Mouse (Mus musculus) hindbrain, embryonic 15.5 days (tissue): ENCODE measurements at regions not wholly inside any gene's neighbourhood (a gene's known extent, or its start where the extent isn't known, plus 50 kb on each side); places are given as distances from the start of the nearest gene placed in this dataset.

Source experiments
- ATAC-seq: fragments of 200-750 bp; cut with Nextera tagmentation; 2 replicates; pipeline ENCODE4 v1.8.0; 2017; ENCODE audit warnings: low read depth, moderate number of reproducible peaks, moderate TSS enrichment; ENCODE audit not compliant: low FRiP score
- H3K27ac ChIP-seq: fragments of 300-500 bp; sonication (generic); replicated peaks from 2 replicates; pipeline ENCODE4 v1.5.1; 2015; ENCODE audit warnings: mild to moderate bottlenecking, inconsistent platforms
- H3K27me3 ChIP-seq: fragments of 300-500 bp; sonication (generic); 2 replicates; pipeline ENCODE4 v1.6.1; 2015; ENCODE audit warnings: control low read depth, inconsistent platforms
- H3K36me3 ChIP-seq: fragments of 300-500 bp; sonication (generic); 2 replicates; pipeline ENCODE4 v1.6.1; 2015; ENCODE audit warnings: control low read depth, inconsistent platforms
- H3K4me1 ChIP-seq: fragments of 300-500 bp; sonication (generic); replicated peaks from 2 replicates; pipeline ENCODE4 v1.6.1; 2015; ENCODE audit warnings: control low read depth, inconsistent platforms
- H3K4me2 ChIP-seq: fragments of 300-500 bp; sonication (generic); 2 replicates; pipeline ENCODE4 v1.6.1; 2015; ENCODE audit warnings: moderate library complexity, mild to moderate bottlenecking, inconsistent platforms
- H3K4me3 ChIP-seq: fragments of 300-500 bp; sonication (generic); 2 replicates; pipeline ENCODE4 v1.5.1; 2015; ENCODE audit warnings: mild to moderate bottlenecking, inconsistent platforms
- H3K9ac ChIP-seq: fragments of 300-500 bp; sonication (generic); 2 replicates; pipeline ENCODE4 v1.6.1; 2015; ENCODE audit warnings: inconsistent platforms
- H3K9me3 ChIP-seq: fragments of 300-500 bp; sonication (generic); 2 replicates; pipeline ENCODE4 v1.6.1; 2016; ENCODE audit warnings: control low read depth, inconsistent platforms
- WGBS: fragments of 180-500 bp; shearing (Covaris S2); methylation state at CpG from one replicate; pipeline ENCODE4 v1.1.7; 2015; 5-methylcytosine and 5-hydroxymethylcytosine counted together

DNA sequence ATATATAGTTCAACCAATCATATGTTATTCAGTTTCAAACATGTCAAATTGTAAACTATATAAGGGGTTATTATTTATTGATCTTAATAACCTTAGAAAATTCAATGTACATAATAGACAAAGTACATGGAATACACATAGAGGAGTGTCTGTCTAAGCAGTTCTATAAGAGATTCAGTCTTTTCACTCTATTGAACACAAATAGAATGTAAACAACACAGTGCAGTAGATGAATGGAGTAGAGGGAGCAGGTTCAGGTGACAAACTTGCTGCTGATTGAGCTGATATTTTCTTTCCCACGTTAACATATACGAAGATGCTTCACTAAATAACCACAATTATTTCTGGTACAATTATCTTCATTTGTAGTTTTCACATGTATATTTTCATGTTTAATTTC, 1098.6 kb upstream of the Foxg1 start:
- Histone ChIP-seq H3K36me3 (no peaks in the 10 kb centered on the region), H3K9me3 (no peaks in the 10 kb centered on the region), H3K27ac (no peak overlapping the region), H3K27me3 (no peaks in the 10 kb centered on the region), H3K4me2 (no peak overlapping the region), H3K4me1 (no peaks in the 10 kb centered on the region), H3K4me3 (no peak overlapping the region), H3K9ac (no peak overlapping the region)
- WGBS, result 79% methylated on average over 2 of the region's 2 CpGs
- no peak for ATAC-seq

DNA sequence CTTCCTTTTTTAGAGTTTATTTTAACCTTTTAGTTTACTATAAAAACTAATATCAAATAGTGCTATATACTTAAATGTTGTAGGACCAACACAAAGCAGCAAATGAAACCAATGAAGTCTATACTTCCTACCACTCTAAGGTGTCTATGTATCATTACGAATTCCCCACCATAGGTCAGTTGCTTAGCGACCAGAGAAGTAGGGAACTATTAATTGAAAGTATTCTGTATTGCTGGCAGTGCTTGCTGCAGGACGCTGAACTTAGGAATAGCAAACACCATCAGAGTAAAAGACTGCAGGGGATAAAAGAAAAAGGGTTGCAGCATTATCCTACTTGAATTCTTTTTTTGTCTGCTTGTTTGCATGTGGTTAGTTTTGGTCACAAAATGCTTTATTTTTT, 1098.1 kb upstream of the Foxg1 start:
- H3K4me3 ChIP-seq, result no peak overlapping the region
- no peak overlapping the region for H3K4me2 ChIP-seq
- 25% methylated on average over 3 of the region's 3 CpGs for WGBS
- H3K9ac ChIP-seq, result no peak overlapping the region
- no peaks in the 10 kb centered on the region for H3K4me1 ChIP-seq
- no peak overlapping the region for H3K27ac ChIP-seq
- no peaks in the 10 kb centered on the region for H3K36me3 ChIP-seq
- no peaks in the 10 kb centered on the region for H3K27me3 ChIP-seq
- H3K9me3 ChIP-seq, result no peaks in the 10 kb centered on the region
- peak; percentile 89 for ATAC-seq

- Histone ChIP-seq H3K36me3 (no peaks in the 10 kb centered on the region), H3K4me1 (peaks cover 4% of the 10 kb centered on the region; the same call in 1 of the 2 replicates), H3K27me3 (no peaks in the 10 kb centered on the region), H3K9me3 (no peaks in the 10 kb centered on the region), H3K4me3 (no peak overlapping the region), H3K27ac (0 out of 2 replicates have a peak overlapping the region, but pooled peaks have one; percentile 30), H3K4me2 (no peak overlapping the region), H3K9ac (no peak overlapping the region)
- ATAC-seq, result peak; percentile 45; the same call in 1 of the 2 replicates
- WGBS, result 40% methylated on average over 3 of the region's 3 CpGs
Observed at GRCm38 (mm10) chr12:48290146-48290545, 1092.3 kb upstream of the Foxg1 start.
